11 mouse cellular contexts compared by ENCODE assay signal in the genomic region with DNA sequence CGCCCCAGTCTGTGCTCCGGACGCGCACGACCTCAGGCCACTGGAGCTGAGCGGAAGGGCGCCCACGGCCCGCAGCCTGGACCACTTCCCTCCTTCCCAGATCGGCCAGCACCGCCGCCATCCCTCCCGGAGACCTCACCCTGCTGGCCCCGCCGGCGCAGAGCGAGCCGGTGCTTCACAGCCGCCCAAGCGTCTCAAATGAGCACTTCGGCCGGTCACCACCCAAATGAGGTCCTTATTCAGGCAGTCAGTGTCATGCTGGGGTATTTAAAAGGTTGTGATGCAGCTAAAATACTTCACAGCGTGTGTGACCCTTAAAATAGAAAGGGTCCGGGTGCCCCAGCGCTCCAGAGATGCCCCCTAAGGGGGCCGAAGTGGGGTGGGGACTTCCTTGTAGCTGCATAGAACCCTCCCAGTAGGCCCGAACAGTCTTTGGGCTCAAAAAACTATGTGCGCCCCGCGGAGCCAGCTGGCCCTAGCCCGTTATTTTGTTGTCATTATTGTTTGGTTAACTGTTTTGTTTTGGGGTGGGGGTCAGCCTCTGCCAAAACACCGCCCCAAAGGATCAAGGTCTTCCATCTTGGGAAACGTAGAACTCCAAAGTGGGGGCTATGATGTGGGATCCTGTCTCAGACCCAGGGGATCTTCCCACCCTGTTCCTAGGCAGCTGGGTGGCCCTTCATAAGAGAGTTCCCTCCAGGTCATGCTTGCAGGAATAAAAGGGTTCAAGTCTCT. TPM values are rescaled to one million over a fixed set of nuclear protein-coding genes. Genes with fewer than 3 reads are reported as not detected.
A peak's percentile ranks its signal among the peaks of the same experiment; 100 is the strongest.
DNase-seq lines count a peak whose midpoint lies in the region; ATAC-seq and TF ChIP-seq lines count a peak whose summit lies in the region.
"Had no signal": no experiment of that assay in that cellular context is flagged by ENCODE, and none has a peak within 500 bp of the region (broad histone marks: within the 10 kb centered on the region; RNA-seq: fewer than 3 reads in every experiment).

No protein-coding gene starts in this region.

- no peak for TF ChIP-seq CTCF in stomach, postnatal 0 days (IDR thresholded peaks at IDR 0.05; ENCODE audit: low read depth)

- H3K4me1 ChIP-seq in heart, embryonic 12.5 days (replicated peaks), result peaks cover 6% of the 10 kb centered on the region
- 0 out of 2 replicates have a peak, but pooled peaks cover 4% of the 10 kb centered on the region for H3K4me1 ChIP-seq in stomach, embryonic 15.5 days
- no peaks in the 10 kb centered on the region for H3K4me1 ChIP-seq in stomach, postnatal 0 days (replicated peaks; ENCODE audit: control insufficient read depth, insufficient read depth)
- H3K4me1 ChIP-seq in lung, embryonic 16.5 days (replicated peaks; ENCODE audit: control insufficient read depth, insufficient read depth, low read length), result no peaks in the 10 kb centered on the region

- under 1% methylated on average over 33 of the region's 33 CpGs for WGBS in heart, embryonic 12.5 days
- under 1% methylated on average over 33 of the region's 33 CpGs for WGBS in stomach, embryonic 15.5 days
- 2% methylated on average over 33 of the region's 33 CpGs for WGBS in stomach, postnatal 0 days
- under 1% methylated on average over 33 of the region's 33 CpGs for WGBS in lung, embryonic 16.5 days

- H3K27ac ChIP-seq in heart, embryonic 12.5 days (ENCODE audit: poor library complexity, severe bottlenecking), result no peak overlapping the region
- H3K27ac ChIP-seq in stomach, embryonic 15.5 days, result no peak overlapping the region
- H3K27ac ChIP-seq in stomach, postnatal 0 days (replicated peaks), result no peak overlapping the region
- H3K27ac ChIP-seq in lung, embryonic 16.5 days (ENCODE audit: low read length), result peak overlapping the region; percentile 79
- H3K27ac ChIP-seq: intestine, embryonic 15.5 days had no signal

- peak overlapping the region; percentile 33 for H3K4me3 ChIP-seq in heart, embryonic 12.5 days
- H3K4me3 ChIP-seq in stomach, embryonic 15.5 days (replicated peaks), result 0 out of 2 replicates have a peak overlapping the region, but pooled peaks have one; percentile 0
- H3K4me3 ChIP-seq in stomach, postnatal 0 days (ENCODE audit: low read depth, low read length), result no peak overlapping the region
- H3K4me3 ChIP-seq in lung, embryonic 16.5 days (ENCODE audit: low read length), result peak overlapping the region; percentile 42
- H3K4me3 ChIP-seq: intestine, embryonic 15.5 days had no signal

- H3K9me3 ChIP-seq in heart, embryonic 12.5 days (replicated peaks), result no peaks in the 10 kb centered on the region
- no peaks in the 10 kb centered on the region for H3K9me3 ChIP-seq in stomach, embryonic 15.5 days
- H3K9me3 ChIP-seq in stomach, postnatal 0 days (ENCODE audit: control insufficient read depth, low read length), result no peaks in the 10 kb centered on the region
- no peaks in the 10 kb centered on the region for H3K9me3 ChIP-seq in lung, embryonic 16.5 days (ENCODE audit: control insufficient read depth, low read length)
- H3K9me3 ChIP-seq: intestine, embryonic 15.5 days had no signal

- intact Hi-C loops in heart, postnatal 14 days (cut with DNase I), result loop anchor here (10.0 kb wide), 2 partner anchors 164 to 1024 kb away; a partner anchor contains a TSS

- H3K27me3 ChIP-seq in heart, embryonic 12.5 days (replicated peaks), result peaks cover 82% of the 10 kb centered on the region
- H3K27me3 ChIP-seq in stomach, embryonic 15.5 days (replicated peaks), result peaks cover 80% of the 10 kb centered on the region
- H3K27me3 ChIP-seq in stomach, postnatal 0 days (ENCODE audit: control insufficient read depth, insufficient read depth, low read length), result peaks cover 13% of the 10 kb centered on the region
- peaks cover 59% of the 10 kb centered on the region for H3K27me3 ChIP-seq in lung, embryonic 16.5 days (ENCODE audit: control insufficient read depth, insufficient read depth, low read depth, low read length)

- H3K36me3 ChIP-seq in heart, embryonic 12.5 days, result no peaks in the 10 kb centered on the region
- no peaks in the 10 kb centered on the region for H3K36me3 ChIP-seq in stomach, embryonic 15.5 days
- H3K36me3 ChIP-seq in stomach, postnatal 0 days (ENCODE audit: control insufficient read depth, insufficient read depth, low read length), result no peaks in the 10 kb centered on the region
- H3K36me3 ChIP-seq in lung, embryonic 16.5 days (ENCODE audit: control insufficient read depth, insufficient read depth, low read length), result no peaks in the 10 kb centered on the region
- H3K36me3 ChIP-seq: intestine, embryonic 15.5 days had no signal

- DNase-seq in heart, postnatal 14 days, result no peak
- no peak for DNase-seq in stomach, postnatal 0 days (ENCODE audit: low spot score)
- DNase-seq in spleen, postnatal 36 days (ENCODE audit: low spot score in 2 of 2), result no peak
- no peak for DNase-seq in urinary bladder, postnatal 25 days (ENCODE audit: low spot score)
- no peak for DNase-seq in urinary bladder, postnatal 36 days (ENCODE audit: low spot score in 2 of 2)
- DNase-seq: left cerebral cortex, postnatal 4 days; spleen, adult 18-20 months had no signal

- TF ChIP-seq EP300 in stomach, postnatal 0 days (optimal IDR thresholded peaks at IDR 0.05), result no peak

- H3K9ac ChIP-seq in heart, embryonic 12.5 days, result no peak overlapping the region
- H3K9ac ChIP-seq in stomach, embryonic 15.5 days, result no peak overlapping the region
- no peak overlapping the region for H3K9ac ChIP-seq in stomach, postnatal 0 days (ENCODE audit: low read length)
- H3K9ac ChIP-seq in lung, embryonic 16.5 days (ENCODE audit: low read length), result peak overlapping the region; percentile 73
- H3K9ac ChIP-seq: intestine, embryonic 15.5 days had no signal

- ATAC-seq in heart, embryonic 12.5 days (ENCODE audit: insufficient number of reproducible peaks, low FRiP score), result no peak
- ATAC-seq in stomach, embryonic 15.5 days (ENCODE audit: insufficient read depth, low FRiP score, low read depth), result no peak
- ATAC-seq in stomach, postnatal 0 days (ENCODE audit: low FRiP score, low TSS enrichment), result no peak
- no peak for ATAC-seq in lung, embryonic 16.5 days (ENCODE audit: low read depth)
- ATAC-seq: intestine, embryonic 15.5 days had no signal

- H3K4me2 ChIP-seq in heart, embryonic 12.5 days, result peak overlapping the region; percentile 56
- H3K4me2 ChIP-seq in stomach, embryonic 15.5 days, result no peak overlapping the region
- H3K4me2 ChIP-seq in stomach, postnatal 0 days (replicated peaks; ENCODE audit: low read depth), result no peak overlapping the region
- peak overlapping the region; percentile 50 for H3K4me2 ChIP-seq in lung, embryonic 16.5 days (ENCODE audit: low read depth, low read length)
- H3K4me2 ChIP-seq: intestine, embryonic 15.5 days had no signal

RNA-seq across cellular contexts. Expression of a gene that starts 15.4 kb away (rescaled TPM):
- polyA plus RNA-seq in heart, embryonic 12.5 days (2016; fragmentation: Nextera tagmentation; extraction: Ambion mirVana), result 0.11 and 1.3 TPM in 2 replicates
- total RNA-seq in heart, postnatal 14 days (2021), result under 1 TPM in 1 of 2 experiments, not detected in 1; 0.19 TPM
- polyA plus RNA-seq in stomach, embryonic 15.5 days (2015; fragmentation: Nextera tagmentation; extraction: Ambion mirVana), result 0.08 and 0.12 TPM in 2 replicates
- polyA plus RNA-seq in stomach, postnatal 0 days (2015; fragmentation: Nextera tagmentation; extraction: Ambion mirVana), result not detected in 2 replicates
- polyA plus RNA-seq in lung, embryonic 16.5 days (2015; fragmentation: Nextera tagmentation; extraction: Ambion mirVana), result 74.8 and 91.7 TPM in 2 replicates
- polyA plus RNA-seq: intestine, embryonic 15.5 days had no signal

Comparison
In these comparisons a context has a peak if more than half of its experiments do, and no peak if none do; other contexts are left out.
1. H3K4me2 ChIP-seq: peak in heart, embryonic 12.5 days (single experiment) and lung, embryonic 16.5 days (single experiment); none in stomach, embryonic 15.5 days (single experiment) and stomach, postnatal 0 days (single experiment).
2. RNA of a gene that starts 15.4 kb away (polyA plus RNA-seq): 74.8 to 91.7 TPM in lung, embryonic 16.5 days; 0.08 to 0.12 TPM in stomach, embryonic 15.5 days, 0.11 to 1.3 TPM in heart, embryonic 12.5 days and not detected in stomach, postnatal 0 days; every median in the first group is over 10 times any median in the second.